Mouse (Mus musculus) erythroblast, adult 5-6 weeks (primary cell): ENCODE data around the gene Carmil2. TPM values are rescaled to one million over a fixed set of nuclear protein-coding genes. Genes with fewer than 3 reads are reported as not detected.

Source experiments
- ATAC-seq: replicated peaks from 2 replicates; pipeline ENCODE4 v1.8.0; 2016; ENCODE audit warnings: moderate number of reproducible peaks, mild to moderate bottlenecking, moderate TSS enrichment, inconsistent platforms; ENCODE audit not compliant: poor library complexity, low FRiP score, severe bottlenecking
- total RNA-seq, 2 experiments: library from RNA; stranded (forward) in 1 of 2; stranded (reverse) in 1 of 2; fragments of 150-400 nt in 1 of 2; fragments of 200-764, 138-1000 nt in 1 of 2; gene quantifications; 2 replicates each; pipeline versions ENCODE4 v1.2.3 to v1.2.4; 2015 to 2017; ENCODE audit warnings: low replicate concordance in 2 of 2

The Carmil2 gene
- total RNA-seq, 2 experiments from 2014 or later = 2.5 to 3.1 TPM

GRCm38 (mm10) chr8:105715042-105715441, 29.0 kb downstream of the Carmil2 start:
- ATAC-seq = no peak

- ATAC-seq = no peak
Measured at GRCm38 (mm10) chr8:105716302-105716945, 30.4 kb downstream of the Carmil2 start.

GRCm38 (mm10) chr8:105719637-105720036, 33.6 kb downstream of the Carmil2 start:
- no peak for ATAC-seq

GRCm38 (mm10) chr8:105722861-105723260, 36.8 kb downstream of the Carmil2 start:
- no peak for ATAC-seq

- no peak for ATAC-seq
Measured at GRCm38 (mm10) chr8:105725726-105726125, 39.7 kb downstream of the Carmil2 start.

- 0 out of 2 replicates have a peak, but pooled peaks have one; percentile 20 for ATAC-seq
Measured at GRCm38 (mm10) chr8:105727397-105728124, 41.5 kb downstream of the Carmil2 start.

- no peak for ATAC-seq
Measured at GRCm38 (mm10) chr8:105732186-105732585, 46.1 kb downstream of the Carmil2 start.

- no peak for ATAC-seq
Measured at GRCm38 (mm10) chr8:105739216-105739615, 53.1 kb downstream of the Carmil2 start.

- ATAC-seq = no peak
Measured at GRCm38 (mm10) chr8:105743301-105743700, 57.2 kb downstream of the Carmil2 start.

Other genes with a start within 250 kb of the Carmil2 start
- not detected in 2 replicates for gene Tppp3, start 214.7 kb upstream of the Carmil2 start, total RNA-seq (2015; ENCODE audit: low replicate concordance)
- not detected in 2 replicates for gene Tppp3, start 214.7 kb upstream of the Carmil2 start, total RNA-seq (2017; ENCODE audit: low replicate concordance)
- gene Zdhhc1, start 189.4 kb upstream of the Carmil2 start, total RNA-seq (2015; ENCODE audit: low replicate concordance) = not detected in 2 replicates
- 0.17 and 0.42 TPM in 2 replicates for gene Zdhhc1, start 189.4 kb upstream of the Carmil2 start, total RNA-seq (2017; ENCODE audit: low replicate concordance)
- gene Hsd11b2, start 167.5 kb upstream of the Carmil2 start, total RNA-seq (2015; ENCODE audit: low replicate concordance) = 2.3 TPM in 1 of 2 replicates, not detected in the other
- not detected in 2 replicates for gene Hsd11b2, start 167.5 kb upstream of the Carmil2 start, total RNA-seq (2017; ENCODE audit: low replicate concordance)
- gene Atp6v0d1, start 120.2 kb upstream of the Carmil2 start, total RNA-seq (2015; ENCODE audit: low replicate concordance) = 72.8 and 90.9 TPM in 2 replicates
- 46.0 and 50.9 TPM in 2 replicates for gene Atp6v0d1, start 120.2 kb upstream of the Carmil2 start, total RNA-seq (2017; ENCODE audit: low replicate concordance)
- gene Ripor1, start 81.0 kb upstream of the Carmil2 start, total RNA-seq (2015; ENCODE audit: low replicate concordance) = 16.3 and 17.6 TPM in 2 replicates
- 1.7 and 2.6 TPM in 2 replicates for gene Ripor1, start 81.0 kb upstream of the Carmil2 start, total RNA-seq (2017; ENCODE audit: low replicate concordance)
- gene Ctcf, start 49.7 kb upstream of the Carmil2 start, total RNA-seq (2015; ENCODE audit: low replicate concordance) = 51.6 and 81.5 TPM in 2 replicates
- gene Ctcf, start 49.7 kb upstream of the Carmil2 start, total RNA-seq (2017; ENCODE audit: low replicate concordance) = 68.8 and 99.5 TPM in 2 replicates
- gene Agrp, start 48.9 kb upstream of the Carmil2 start, total RNA-seq (2015; ENCODE audit: low replicate concordance) = not detected in 2 replicates
- gene Agrp, start 48.9 kb upstream of the Carmil2 start, total RNA-seq (2017; ENCODE audit: low replicate concordance) = not detected in 2 replicates
- 7.1 and 12.5 TPM in 2 replicates for gene Acd, start 14.8 kb downstream of the Carmil2 start, total RNA-seq (2015; ENCODE audit: low replicate concordance)
- gene Acd, start 14.8 kb downstream of the Carmil2 start, total RNA-seq (2017; ENCODE audit: low replicate concordance) = 1.7 and 7.8 TPM in 2 replicates
- 2.1 TPM in 1 of 2 replicates, not detected in the other for gene Pard6a, start 14.9 kb downstream of the Carmil2 start, total RNA-seq (2015; ENCODE audit: low replicate concordance)
- 0.56 and 1.5 TPM in 2 replicates for gene Pard6a, start 14.9 kb downstream of the Carmil2 start, total RNA-seq (2017; ENCODE audit: low replicate concordance)
- not detected in 2 replicates for gene 4933405L10Rik, start 21.4 kb downstream of the Carmil2 start, total RNA-seq (2015; ENCODE audit: low replicate concordance)
- gene 4933405L10Rik, start 21.4 kb downstream of the Carmil2 start, total RNA-seq (2017; ENCODE audit: low replicate concordance) = not detected in 2 replicates
- 2.1 and 2.5 TPM in 2 replicates for gene Enkd1, start 21.9 kb downstream of the Carmil2 start, total RNA-seq (2015; ENCODE audit: low replicate concordance)
- 2.7 and 7.0 TPM in 2 replicates for gene Enkd1, start 21.9 kb downstream of the Carmil2 start, total RNA-seq (2017; ENCODE audit: low replicate concordance)
- 0.21 and 0.38 TPM in 2 replicates for gene Gfod2, start 72.4 kb downstream of the Carmil2 start, total RNA-seq (2015; ENCODE audit: low replicate concordance)
- gene Gfod2, start 72.4 kb downstream of the Carmil2 start, total RNA-seq (2017; ENCODE audit: low replicate concordance) = 0.51 TPM in 1 of 2 replicates, not detected in the other
- gene Ranbp10, start 141.1 kb downstream of the Carmil2 start, total RNA-seq (2015; ENCODE audit: low replicate concordance) = 514 and 565 TPM in 2 replicates
- 620 and 633 TPM in 2 replicates for gene Ranbp10, start 141.1 kb downstream of the Carmil2 start, total RNA-seq (2017; ENCODE audit: low replicate concordance)
- 1.0 and 1.2 TPM in 2 replicates for gene Tsnaxip1, start 141.5 kb downstream of the Carmil2 start, total RNA-seq (2015; ENCODE audit: low replicate concordance)
- gene Tsnaxip1, start 141.5 kb downstream of the Carmil2 start, total RNA-seq (2017; ENCODE audit: low replicate concordance) = 2.5 and 3.2 TPM in 2 replicates
- 13.1 and 15.9 TPM in 2 replicates for gene Cenpt, start 167.0 kb downstream of the Carmil2 start, total RNA-seq (2015; ENCODE audit: low replicate concordance)
- 9.6 and 11.3 TPM in 2 replicates for gene Cenpt, start 167.0 kb downstream of the Carmil2 start, total RNA-seq (2017; ENCODE audit: low replicate concordance)
- gene Thap11, start 168.9 kb downstream of the Carmil2 start, total RNA-seq (2015; ENCODE audit: low replicate concordance) = 6.3 and 16.3 TPM in 2 replicates
- gene Thap11, start 168.9 kb downstream of the Carmil2 start, total RNA-seq (2017; ENCODE audit: low replicate concordance) = 7.1 and 8.3 TPM in 2 replicates
- gene Nutf2, start 174.3 kb downstream of the Carmil2 start, total RNA-seq (2015; ENCODE audit: low replicate concordance) = 48.1 and 55.3 TPM in 2 replicates
- 5.7 and 8.9 TPM in 2 replicates for gene Nutf2, start 174.3 kb downstream of the Carmil2 start, total RNA-seq (2017; ENCODE audit: low replicate concordance)
- gene Edc4, start 194.6 kb downstream of the Carmil2 start, total RNA-seq (2015; ENCODE audit: low replicate concordance) = 4.0 and 9.2 TPM in 2 replicates
- gene Edc4, start 194.6 kb downstream of the Carmil2 start, total RNA-seq (2017; ENCODE audit: low replicate concordance) = 12.4 and 17.6 TPM in 2 replicates
- gene Nrn1l, start 207.3 kb downstream of the Carmil2 start, total RNA-seq (2015; ENCODE audit: low replicate concordance) = not detected in 2 replicates
- not detected in 2 replicates for gene Nrn1l, start 207.3 kb downstream of the Carmil2 start, total RNA-seq (2017; ENCODE audit: low replicate concordance)
- 6.3 TPM in 2 replicates for gene Pskh1, start 214.2 kb downstream of the Carmil2 start, total RNA-seq (2015; ENCODE audit: low replicate concordance)
- gene Pskh1, start 214.2 kb downstream of the Carmil2 start, total RNA-seq (2017; ENCODE audit: low replicate concordance) = 6.1 and 6.7 TPM in 2 replicates
- gene Ctrl, start 247.6 kb downstream of the Carmil2 start, total RNA-seq (2015; ENCODE audit: low replicate concordance) = not detected in 2 replicates
- gene Ctrl, start 247.6 kb downstream of the Carmil2 start, total RNA-seq (2017; ENCODE audit: low replicate concordance) = not detected in 2 replicates